Mouse (Mus musculus) heart, postnatal 0 days (tissue): ENCODE measurements around the gene Sftpd. TPM values are rescaled to one million over a fixed set of nuclear protein-coding genes. Genes with fewer than 3 reads are reported as not detected.
A peak's percentile ranks its signal among the peaks of the same experiment; 100 is the strongest.

Experiments used
- ATAC-seq: fragments of 200-750 bp; cut with Nextera tagmentation; 2 replicates; pipeline ENCODE4 v1.8.0; 2017; ENCODE audit warnings: low read depth, moderate number of reproducible peaks, moderate library complexity; ENCODE audit not compliant: insufficient read depth
- DNase-seq: peaks from one replicate; pipeline ENCODE4 v3.0.0-alpha.2; 2016; ENCODE audit warnings: low spot score
- H3K27ac ChIP-seq: fragments of 300-500 bp; sonication (generic); 2 replicates; pipeline ENCODE4 v1.5.1; 2014; ENCODE audit warnings: low read depth, mild to moderate bottlenecking
- H3K27me3 ChIP-seq: fragments of 300-500 bp; sonication (generic); 2 replicates; pipeline ENCODE4 v1.6.1; 2014; ENCODE audit warnings: low read length, mixed read lengths; ENCODE audit not compliant: control insufficient read depth, insufficient read depth
- H3K36me3 ChIP-seq: fragments of 300-500 bp; sonication (generic); replicated peaks from 2 replicates; pipeline ENCODE4 v1.6.1; 2014; ENCODE audit warnings: low read length, mixed read lengths; ENCODE audit not compliant: control insufficient read depth, insufficient read depth
- H3K4me1 ChIP-seq: fragments of 300-500 bp; sonication (generic); 2 replicates; pipeline ENCODE4 v1.6.1; 2014; ENCODE audit warnings: antibody characterized with exemption; ENCODE audit not compliant: control insufficient read depth, insufficient read depth
- H3K4me2 ChIP-seq: fragments of 300-500 bp; sonication (generic); 2 replicates; pipeline ENCODE4 v1.6.1; 2014; ENCODE audit warnings: low read depth, mild to moderate bottlenecking, low read length, moderate library complexity
- H3K4me3 ChIP-seq: fragments of 300-500 bp; sonication (generic); 2 replicates; pipeline ENCODE4 v1.5.1; 2014; ENCODE audit warnings: low read depth, low read length
- H3K9ac ChIP-seq: fragments of 300-500 bp; sonication (generic); replicated peaks from 2 replicates; pipeline ENCODE4 v1.6.1; 2014; ENCODE audit warnings: low read depth, low read length, mixed read lengths
- H3K9me3 ChIP-seq: fragments of 300-500 bp; sonication (generic); replicated peaks from 2 replicates; pipeline ENCODE4 v1.6.1; 2016; ENCODE audit warnings: low read length; ENCODE audit not compliant: control insufficient read depth
- CTCF ChIP-seq: IDR thresholded peaks from 2 replicates; pipeline ENCODE4 v1.5.1; 2016; ENCODE audit warnings: antibody characterized with exemption, control low read depth, low read depth
- EP300 ChIP-seq: IDR thresholded peaks from 2 replicates; pipeline ENCODE4 v1.6.1; 2016; ENCODE audit warnings: antibody characterized with exemption, low read depth
- WGBS: fragments of 180-500 bp; shearing (Covaris S2); extraction: QIAGEN DNeasy Blood & Tissue Kit; methylation state at CpG from one replicate; pipeline ENCODE4 v1.1.7; 2014; 5-methylcytosine and 5-hydroxymethylcytosine counted together
- polyA plus RNA-seq: library from polyadenylated mRNA; unstranded; fragments of >200 nt; fragmentation: Nextera tagmentation; extraction: Ambion mirVana; gene quantifications from 2 replicates; pipeline ENCODE4 v1.2.1, GENCODE M21; 2015
- total RNA-seq: library from RNA; depleted of rRNA; stranded (reverse); fragments of >200 nt; gene quantifications from 2 replicates; pipeline ENCODE4 v1.2.3, GENCODE M21; 2014; ENCODE audit warnings: low replicate concordance; rRNA removed

Sftpd gene
- total RNA-seq (not detected in 2 replicates), polyA plus RNA-seq (0.44 and 1.9 TPM in 2 replicates)

GRCm38 (mm10) chr14:41185059-41185821 lies at the start of gene Sftpd:
Gene Sftpd (minus strand): TSS chr14:41185149.
- no peaks in the 10 kb centered on the region for H3K9me3 ChIP-seq
- 70% methylated on average over 4 of the region's 4 CpGs for WGBS
- ATAC-seq (no peak), DNase-seq (no peak)
- no peaks in the 10 kb centered on the region for H3K4me1 ChIP-seq
- no peak within 1 kb of the TSS for H3K4me3 ChIP-seq
- H3K27me3 ChIP-seq, result no peaks in the 10 kb centered on the region
- H3K4me2 ChIP-seq, result no peak within 1 kb of the TSS
- no peaks in the 10 kb centered on the region for H3K36me3 ChIP-seq
- TF ChIP-seq EP300 (no peak), CTCF (no peak)
- no peak within 1 kb of the TSS for H3K27ac ChIP-seq
- H3K9ac ChIP-seq, result no peak within 1 kb of the TSS

- ATAC-seq (peak; percentile 81), DNase-seq (peak; percentile 61)
- no peaks in the 10 kb centered on the region for H3K36me3 ChIP-seq
- H3K4me3 ChIP-seq, result no peak overlapping the region
- H3K4me2 ChIP-seq, result no peak overlapping the region
- WGBS, result 14% methylated on average over 6 of the region's 6 CpGs
- peak overlapping the region; percentile 34; the same call in 1 of the 2 replicates for H3K27ac ChIP-seq
- peaks cover 11% of the 10 kb centered on the region; the same call in 1 of the 2 replicates for H3K4me1 ChIP-seq
- no peaks in the 10 kb centered on the region for H3K27me3 ChIP-seq
- TF ChIP-seq CTCF, result no peak
- TF ChIP-seq EP300, result no peak
- H3K9ac ChIP-seq, result no peak overlapping the region
- no peaks in the 10 kb centered on the region for H3K9me3 ChIP-seq
Measured at GRCm38 (mm10) chr14:41198037-41198730, 13.2 kb upstream of the Sftpd start.

GRCm38 (mm10) chr14:41189496-41189895 lies 4.5 kb upstream of the Sftpd start:
- 75% methylated on average over 2 of the region's 2 CpGs for WGBS
- Histone ChIP-seq H3K4me2 (no peak overlapping the region), H3K27me3 (no peaks in the 10 kb centered on the region), H3K27ac (no peak overlapping the region), H3K9me3 (0 out of 2 replicates have a peak, but pooled peaks cover 4% of the 10 kb centered on the region), H3K9ac (no peak overlapping the region), H3K36me3 (no peaks in the 10 kb centered on the region), H3K4me3 (no peak overlapping the region), H3K4me1 (no peaks in the 10 kb centered on the region)
- no peak for TF ChIP-seq EP300
- no peak for TF ChIP-seq CTCF
- ATAC-seq (no peak), DNase-seq (no peak)

- 61% methylated on average over 1 of the region's 1 CpGs for WGBS
- H3K27me3 ChIP-seq, result no peaks in the 10 kb centered on the region
- DNase-seq (no peak), ATAC-seq (no peak)
- H3K36me3 ChIP-seq, result no peaks in the 10 kb centered on the region
- H3K4me3 ChIP-seq, result no peak overlapping the region
- H3K9me3 ChIP-seq, result no peaks in the 10 kb centered on the region
- TF ChIP-seq EP300 (no peak), CTCF (no peak)
- H3K9ac ChIP-seq, result no peak overlapping the region
- H3K4me2 ChIP-seq, result no peak overlapping the region
- no peak overlapping the region for H3K27ac ChIP-seq
- no peaks in the 10 kb centered on the region for H3K4me1 ChIP-seq
Measured at GRCm38 (mm10) chr14:41174802-41175201, 10.1 kb downstream of the Sftpd start.

GRCm38 (mm10) chr14:41170514-41170913 lies 14.4 kb downstream of the Sftpd start:
- DNase-seq (no peak), ATAC-seq (no peak)
- Histone ChIP-seq H3K27ac (no peak overlapping the region), H3K36me3 (no peaks in the 10 kb centered on the region), H3K4me2 (no peak overlapping the region), H3K9me3 (no peaks in the 10 kb centered on the region), H3K4me1 (peaks cover 10% of the 10 kb centered on the region), H3K4me3 (no peak overlapping the region), H3K27me3 (no peaks in the 10 kb centered on the region), H3K9ac (no peak overlapping the region)
- WGBS, result 82% methylated on average over 2 of the region's 2 CpGs
- no peak for TF ChIP-seq EP300
- TF ChIP-seq CTCF, result no peak
